Mouse (Mus musculus): ENCODE results near the gene Raph1.

Gene Raph1

GRCm38 (mm10) chr1:60566631-60567311 is at the start of gene Raph1:
TSS of gene Raph1 (minus strand) at chr1:60567104.
- DNase-seq (ENCODE audit: low read depth, low spot score), result peak; percentile 85

- no peak for DNase-seq (ENCODE audit: low read depth, low spot score)
These were observed 48.8 kb upstream of the Raph1 start for GRCm38 (mm10) chr1:60615703-60616102.

GRCm38 (mm10) chr1:60614902-60615301 is 48.0 kb upstream of the Raph1 start:
- no peak for DNase-seq (ENCODE audit: low read depth, low spot score)

- no peak for DNase-seq (ENCODE audit: low read depth, low spot score)
These were observed 45.1 kb upstream of the Raph1 start for GRCm38 (mm10) chr1:60611968-60612367.

- no peak for DNase-seq (ENCODE audit: low read depth, low spot score)
These were observed 43.7 kb upstream of the Raph1 start for GRCm38 (mm10) chr1:60610631-60611030.

- DNase-seq (ENCODE audit: low read depth, low spot score), result no peak
These were observed 42.3 kb upstream of the Raph1 start for GRCm38 (mm10) chr1:60609011-60609775.

GRCm38 (mm10) chr1:60604481-60605021 is 37.6 kb upstream of the Raph1 start:
- no peak for DNase-seq (ENCODE audit: low read depth, low spot score)

GRCm38 (mm10) chr1:60600682-60601081 is 33.8 kb upstream of the Raph1 start:
- DNase-seq (ENCODE audit: low read depth, low spot score), result no peak

GRCm38 (mm10) chr1:60599926-60600325 is 33.0 kb upstream of the Raph1 start:
- DNase-seq (ENCODE audit: low read depth, low spot score), result no peak

- no peak for DNase-seq (ENCODE audit: low read depth, low spot score)
These were observed 32.3 kb upstream of the Raph1 start for GRCm38 (mm10) chr1:60599013-60599701.

- no peak for DNase-seq (ENCODE audit: low read depth, low spot score)
These were observed 29.7 kb upstream of the Raph1 start for GRCm38 (mm10) chr1:60596386-60597320.

- DNase-seq (ENCODE audit: low read depth, low spot score), result no peak
These were observed 26.2 kb upstream of the Raph1 start for GRCm38 (mm10) chr1:60593101-60593500.

GRCm38 (mm10) chr1:60588887-60589629 is 22.2 kb upstream of the Raph1 start:
- DNase-seq (ENCODE audit: low read depth, low spot score), result no peak

GRCm38 (mm10) chr1:60580990-60581389 is 14.1 kb upstream of the Raph1 start:
- no peak for DNase-seq (ENCODE audit: low read depth, low spot score)

GRCm38 (mm10) chr1:60579886-60580285 is 13.0 kb upstream of the Raph1 start:
- DNase-seq (ENCODE audit: low read depth, low spot score), result no peak

- no peak for DNase-seq (ENCODE audit: low read depth, low spot score)
These were observed 5.8 kb upstream of the Raph1 start for GRCm38 (mm10) chr1:60572699-60573098.

- no peak for DNase-seq (ENCODE audit: low read depth, low spot score)
These were observed 2.8 kb upstream of the Raph1 start for GRCm38 (mm10) chr1:60569741-60570140.

- no peak for DNase-seq (ENCODE audit: low read depth, low spot score)
These were observed 2.3 kb upstream of the Raph1 start for GRCm38 (mm10) chr1:60569210-60569609.

GRCm38 (mm10) chr1:60567321-60567720 is 417 bp upstream of the Raph1 start:
- DNase-seq (ENCODE audit: low read depth, low spot score), result no peak

- no peak for DNase-seq (ENCODE audit: low read depth, low spot score)
These were observed 823 bp downstream of the Raph1 start for GRCm38 (mm10) chr1:60565931-60566630.
